In genomic region chr19:59479912-59480311, GRCm38 (mm10) we compare ENCODE assay signal across 31 mouse cellular contexts. TPM values are rescaled to one million over a fixed set of nuclear protein-coding genes. Genes with fewer than 3 reads are reported as not detected.
"Had no signal": no experiment of that assay in that cellular context is flagged by ENCODE, and none has a peak within 500 bp of the region (broad histone marks: within the 10 kb centered on the region; RNA-seq: fewer than 3 reads in every experiment).

No protein-coding gene starts in this region.

- H3K27ac ChIP-seq: heart, embryonic 13.5 days; heart, embryonic 15.5 days; hindbrain, embryonic 12.5 days; hindbrain, embryonic 14.5 days; intestine, embryonic 15.5 days; kidney, embryonic 15.5 days; kidney, postnatal 0 days; limb, embryonic 13.5 days; limb, embryonic 15.5 days; liver, embryonic 12.5 days; liver, embryonic 14.5 days had no signal

- H3K27me3 ChIP-seq: hindbrain, embryonic 12.5 days had no signal

- ATAC-seq: hindbrain, embryonic 16.5 days; inflammation-experienced regulatory T-cells, adult 6 months; intestine, embryonic 15.5 days; intestine, postnatal 0 days; liver, embryonic 12.5 days had no signal

- H3K4me3 ChIP-seq: heart, embryonic 13.5 days; heart, embryonic 15.5 days; hindbrain, embryonic 12.5 days; intestine, embryonic 15.5 days; kidney, embryonic 15.5 days; limb, embryonic 13.5 days; limb, embryonic 15.5 days; liver, embryonic 12.5 days had no signal

- H3K4me1 ChIP-seq: heart, embryonic 13.5 days; heart, embryonic 15.5 days; hindbrain, embryonic 12.5 days; intestine, embryonic 15.5 days; kidney, embryonic 15.5 days; limb, embryonic 15.5 days; liver, embryonic 12.5 days had no signal

- H3K9me3 ChIP-seq: heart, embryonic 13.5 days; heart, embryonic 15.5 days; hindbrain, embryonic 12.5 days; intestine, embryonic 15.5 days; kidney, embryonic 15.5 days; limb, embryonic 13.5 days; limb, embryonic 15.5 days; liver, embryonic 12.5 days had no signal

- DNase-seq: gastrocnemius, postnatal 14 days; gastrocnemius, postnatal 36 days; heart, adult 18-20 months; heart, postnatal 14 days; kidney, adult 2 months; kidney, adult 9 months; kidney, postnatal 14 days; kidney, postnatal 36 days; layer of hippocampus, adult 9-11 months; layer of hippocampus, postnatal 36 days had no signal

- H3K4me2 ChIP-seq: heart, embryonic 11.5 days; heart, embryonic 13.5 days; heart, embryonic 15.5 days; hindbrain, embryonic 12.5 days; hindbrain, embryonic 14.5 days; intestine, embryonic 15.5 days; kidney, embryonic 15.5 days; limb, embryonic 13.5 days; limb, embryonic 15.5 days; liver, embryonic 12.5 days had no signal

- H3K36me3 ChIP-seq: heart, embryonic 13.5 days; heart, embryonic 15.5 days; hindbrain, embryonic 12.5 days; intestine, embryonic 15.5 days; kidney, embryonic 15.5 days; limb, embryonic 13.5 days; limb, embryonic 15.5 days; liver, embryonic 12.5 days had no signal

- H3K9ac ChIP-seq: heart, embryonic 13.5 days; heart, embryonic 15.5 days; hindbrain, embryonic 12.5 days; hindbrain, embryonic 14.5 days; intestine, embryonic 15.5 days; kidney, embryonic 15.5 days; limb, embryonic 13.5 days; limb, embryonic 15.5 days; liver, embryonic 12.5 days; liver, embryonic 14.5 days had no signal

RNA-seq across cellular contexts. Expression of gene Emx2, which starts 21.7 kb away (rescaled TPM):
- total RNA-seq: heart, adult 8-10 months; heart, postnatal 14 days; hematopoietic stem cell, adult 5-6 weeks; liver, adult 2 months had no signal
- polyA plus RNA-seq: heart, embryonic 13.5 days; heart, embryonic 15.5 days; heart, postnatal 0 days; hindbrain, embryonic 14.5 days; hindbrain, embryonic 16.5 days; inflammation-experienced regulatory T-cells, adult 6 months; intestine, postnatal 0 days; large intestine, adult 2 months; liver, adult 2 months; liver, embryonic 16.5 days had no signal
